Mouse (Mus musculus) mesoderm, embryonic 11.5 days (tissue): Measurements from ENCODE around the gene Fam57a.
A peak's percentile ranks its signal among the peaks of the same experiment; 100 is the strongest.

ENCODE experiments used
- DNase-seq: peaks from one replicate; pipeline ENCODE4 v3.0.0-alpha.2; 2012; ENCODE audit warnings: low read depth, low spot score

The Fam57a gene

GRCm38 (mm10) chr11:76243811-76244546, 64.5 kb downstream of the Fam57a start:
- DNase-seq, result no peak

GRCm38 (mm10) chr11:76246439-76246838, 67.0 kb downstream of the Fam57a start:
- no peak for DNase-seq

GRCm38 (mm10) chr11:76247239-76247638, 67.8 kb downstream of the Fam57a start:
- DNase-seq, result no peak

GRCm38 (mm10) chr11:76252036-76252435, 72.6 kb downstream of the Fam57a start:
- DNase-seq, result no peak

GRCm38 (mm10) chr11:76253145-76253917, 73.9 kb downstream of the Fam57a start:
- DNase-seq, result peak; percentile 79

- no peak for DNase-seq
Observed at GRCm38 (mm10) chr11:76253918-76254264, 74.4 kb downstream of the Fam57a start.

- DNase-seq, result peak; percentile 61
Observed at GRCm38 (mm10) chr11:76255431-76256001, 76.0 kb downstream of the Fam57a start.

- peak; percentile 53 for DNase-seq
Observed at GRCm38 (mm10) chr11:76256129-76256528, 76.7 kb downstream of the Fam57a start.

- no peak for DNase-seq
Observed at GRCm38 (mm10) chr11:76257386-76257785, 77.9 kb downstream of the Fam57a start.

GRCm38 (mm10) chr11:76258511-76258910, 79.0 kb downstream of the Fam57a start:
- no peak for DNase-seq

- DNase-seq, result no peak
Observed at GRCm38 (mm10) chr11:76260208-76261050, 81.0 kb downstream of the Fam57a start.

GRCm38 (mm10) chr11:76261224-76261623, 81.8 kb downstream of the Fam57a start:
- no peak for DNase-seq

GRCm38 (mm10) chr11:76262611-76263351, 83.3 kb downstream of the Fam57a start:
- DNase-seq, result peak; percentile 78
